Mouse (Mus musculus): ENCODE measurements around the gene Lrrc71.
A peak's percentile ranks its signal among the peaks of the same experiment; 100 is the strongest.

Gene Lrrc71

GRCm38 (mm10) chr3:87748431-87748830 lies at the start of gene Lrrc71:
Gene Lrrc71, minus strand, starts transcription at chr3:87748625.
- no peak for DNase-seq (ENCODE audit: extremely low spot score, low spot score)

GRCm38 (mm10) chr3:87796736-87797334 lies 48.4 kb upstream of the Lrrc71 start, which contains the start of gene Insrr:
Gene Insrr, plus strand, starts transcription at chr3:87796951.
- peak; percentile 56 for DNase-seq (ENCODE audit: extremely low spot score, low spot score)

- peak; percentile 82 for DNase-seq (ENCODE audit: extremely low spot score, low spot score)
Observed at GRCm38 (mm10) chr3:87795336-87796277, 47.2 kb upstream of the Lrrc71 start.

GRCm38 (mm10) chr3:87794922-87795325 lies 46.5 kb upstream of the Lrrc71 start, which contains the start of gene Ntrk1:
Gene Ntrk1, minus strand, starts transcription at chr3:87795162.
- peak; percentile 59 for DNase-seq (ENCODE audit: extremely low spot score, low spot score)

- no peak for DNase-seq (ENCODE audit: extremely low spot score, low spot score)
Observed at GRCm38 (mm10) chr3:87789768-87790167, 41.3 kb upstream of the Lrrc71 start.

- no peak for DNase-seq (ENCODE audit: extremely low spot score, low spot score)
Observed at GRCm38 (mm10) chr3:87789248-87789647, 40.8 kb upstream of the Lrrc71 start.

GRCm38 (mm10) chr3:87785626-87786214 lies 37.3 kb upstream of the Lrrc71 start:
- no peak for DNase-seq (ENCODE audit: extremely low spot score, low spot score)

- no peak for DNase-seq (ENCODE audit: extremely low spot score, low spot score)
Observed at GRCm38 (mm10) chr3:87785156-87785555, 36.7 kb upstream of the Lrrc71 start.

GRCm38 (mm10) chr3:87783282-87784023 lies 35.0 kb upstream of the Lrrc71 start:
- no peak for DNase-seq (ENCODE audit: extremely low spot score, low spot score)

GRCm38 (mm10) chr3:87779086-87779485 lies 30.7 kb upstream of the Lrrc71 start:
- no peak for DNase-seq (ENCODE audit: extremely low spot score, low spot score)

GRCm38 (mm10) chr3:87778283-87778682 lies 29.9 kb upstream of the Lrrc71 start:
- DNase-seq (ENCODE audit: extremely low spot score, low spot score) = no peak

- DNase-seq (ENCODE audit: extremely low spot score, low spot score) = no peak
Observed at GRCm38 (mm10) chr3:87771088-87771487, 22.7 kb upstream of the Lrrc71 start.

- DNase-seq (ENCODE audit: extremely low spot score, low spot score) = peak; percentile 50
Observed at GRCm38 (mm10) chr3:87770280-87770679, 21.9 kb upstream of the Lrrc71 start.

- DNase-seq (ENCODE audit: extremely low spot score, low spot score) = no peak
Observed at GRCm38 (mm10) chr3:87769506-87769905, 21.1 kb upstream of the Lrrc71 start.

- peak; percentile 87 for DNase-seq (ENCODE audit: extremely low spot score, low spot score)
Observed at GRCm38 (mm10) chr3:87768844-87769243, 20.4 kb upstream of the Lrrc71 start.

GRCm38 (mm10) chr3:87768431-87768830 lies 20.0 kb upstream of the Lrrc71 start:
- DNase-seq (ENCODE audit: extremely low spot score, low spot score) = no peak

- no peak for DNase-seq (ENCODE audit: extremely low spot score, low spot score)
Observed at GRCm38 (mm10) chr3:87767764-87768163, 19.3 kb upstream of the Lrrc71 start.

GRCm38 (mm10) chr3:87766284-87766667 lies 17.9 kb upstream of the Lrrc71 start:
- no peak for DNase-seq (ENCODE audit: extremely low spot score, low spot score)

GRCm38 (mm10) chr3:87765631-87766283 lies 17.3 kb upstream of the Lrrc71 start:
- no peak for DNase-seq (ENCODE audit: extremely low spot score, low spot score)

GRCm38 (mm10) chr3:87765091-87765490 lies 16.7 kb upstream of the Lrrc71 start:
- DNase-seq (ENCODE audit: extremely low spot score, low spot score) = peak; percentile 51

GRCm38 (mm10) chr3:87764506-87764905 lies 16.1 kb upstream of the Lrrc71 start:
- no peak for DNase-seq (ENCODE audit: extremely low spot score, low spot score)

Measured in neural tube, embryonic 10.5 days (tissue).